Mouse (Mus musculus) hindbrain, embryonic 13.5 days (tissue): ENCODE measurements around the gene Men1. TPM values are rescaled to one million over a fixed set of nuclear protein-coding genes. Genes with fewer than 3 reads are reported as not detected.

Experiments
- ATAC-seq: fragments of 200-750 bp; cut with Nextera tagmentation; 2 replicates; pipeline ENCODE4 v1.8.0; 2017; ENCODE audit warnings: moderate TSS enrichment; ENCODE audit not compliant: low FRiP score
- H3K27ac ChIP-seq: fragments of 300-500 bp; sonication (generic); 2 replicates; pipeline ENCODE4 v1.5.1; 2015; ENCODE audit warnings: inconsistent platforms, mild to moderate bottlenecking, moderate library complexity
- H3K27me3 ChIP-seq: fragments of 300-500 bp; sonication (generic); 2 replicates; pipeline ENCODE4 v1.6.1; 2015; ENCODE audit warnings: mild to moderate bottlenecking, inconsistent platforms
- H3K36me3 ChIP-seq: fragments of 300-500 bp; sonication (generic); 2 replicates; pipeline ENCODE4 v1.6.1; 2015; ENCODE audit warnings: mild to moderate bottlenecking, inconsistent platforms
- H3K4me1 ChIP-seq: fragments of 300-500 bp; sonication (generic); replicated peaks from 2 replicates; pipeline ENCODE4 v1.6.1; 2015; ENCODE audit warnings: inconsistent platforms
- H3K4me2 ChIP-seq: fragments of 300-500 bp; sonication (generic); 2 replicates; pipeline ENCODE4 v1.6.1; 2015; ENCODE audit warnings: inconsistent platforms, mild to moderate bottlenecking, moderate library complexity
- H3K4me3 ChIP-seq: fragments of 300-500 bp; sonication (generic); 2 replicates; pipeline ENCODE4 v1.5.1; 2015; ENCODE audit warnings: mild to moderate bottlenecking, inconsistent platforms
- H3K9ac ChIP-seq: fragments of 300-500 bp; sonication (generic); 2 replicates; pipeline ENCODE4 v1.6.1; 2015; ENCODE audit warnings: mild to moderate bottlenecking, inconsistent platforms
- H3K9me3 ChIP-seq: fragments of 300-500 bp; sonication (generic); 2 replicates; pipeline ENCODE4 v1.6.1; 2016; ENCODE audit warnings: inconsistent platforms
- WGBS: fragments of 180-500 bp; shearing (Covaris S2); methylation state at CpG from one replicate; pipeline ENCODE4 v1.1.7; 2015; 5-methylcytosine and 5-hydroxymethylcytosine counted together
- polyA plus RNA-seq: library from polyadenylated mRNA; unstranded; fragments of >200 nt; fragmentation: Nextera tagmentation; extraction: Ambion mirVana; gene quantifications from 2 replicates; pipeline ENCODE4 v1.2.1, GENCODE M21; 2015

The Men1 gene
- polyA plus RNA-seq, 1 experiment from 2014 or later, result 73.8 TPM

GRCm38 (mm10) chr19:6377327-6378040, 42.7 kb downstream of the Men1 start:
- H3K27me3 ChIP-seq, result no peaks in the 10 kb centered on the region
- no peak for ATAC-seq
- peaks cover 73% of the 10 kb centered on the region for H3K36me3 ChIP-seq
- H3K9me3 ChIP-seq, result no peaks in the 10 kb centered on the region
- H3K4me3 ChIP-seq, result no peak overlapping the region
- no peak overlapping the region for H3K9ac ChIP-seq
- WGBS, result 42% methylated on average over 11 of the region's 11 CpGs
- H3K4me1 ChIP-seq, result peaks cover 12% of the 10 kb centered on the region
- peak overlapping the region; percentile 76 for H3K27ac ChIP-seq
- H3K4me2 ChIP-seq, result no peak overlapping the region

DNA sequence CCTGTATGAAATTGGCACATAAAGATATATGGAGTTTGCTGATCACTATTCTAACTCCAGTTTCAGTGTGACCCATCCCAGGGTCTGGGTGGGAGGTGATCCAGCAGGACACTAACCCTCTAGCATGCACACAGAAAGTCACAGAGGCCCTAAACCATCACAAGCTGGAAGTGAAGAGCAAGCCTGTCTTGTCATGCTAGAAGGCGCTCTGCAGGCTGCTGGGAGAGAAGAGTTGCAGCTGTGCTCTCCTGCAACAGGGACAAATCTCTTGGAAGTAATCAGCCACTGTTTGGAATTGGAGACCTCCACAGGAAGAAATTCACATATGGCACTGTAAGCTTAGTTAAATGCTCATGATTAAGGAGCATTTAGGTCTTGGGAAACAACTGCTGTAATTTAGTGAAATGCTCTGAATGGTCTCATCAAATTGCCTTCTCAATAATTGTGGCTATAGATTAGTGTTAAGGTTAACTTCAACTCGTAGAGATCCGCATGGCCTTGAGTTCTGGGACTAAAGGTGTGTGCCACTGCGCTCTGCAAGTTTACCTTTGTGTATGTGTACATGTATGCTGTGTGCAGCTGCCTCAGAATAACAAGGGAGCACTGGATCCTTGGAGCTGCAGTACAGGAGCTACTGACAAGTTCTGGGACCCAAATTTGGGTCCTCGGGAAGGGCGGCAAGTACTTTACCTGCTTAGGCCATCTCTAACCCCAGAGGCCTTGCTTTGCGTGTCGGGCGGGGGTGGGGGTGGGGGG, 45.8 kb downstream of the Men1 start:
- ATAC-seq, result no peak
- Histone ChIP-seq H3K4me2 (no peak overlapping the region), H3K27ac (no peak overlapping the region), H3K9ac (no peak overlapping the region), H3K9me3 (no peaks in the 10 kb centered on the region), H3K4me3 (no peak overlapping the region), H3K36me3 (peaks cover 43% of the 10 kb centered on the region), H3K4me1 (peaks cover 23% of the 10 kb centered on the region), H3K27me3 (no peaks in the 10 kb centered on the region)
- 93% methylated on average over 9 of the region's 9 CpGs for WGBS

DNA sequence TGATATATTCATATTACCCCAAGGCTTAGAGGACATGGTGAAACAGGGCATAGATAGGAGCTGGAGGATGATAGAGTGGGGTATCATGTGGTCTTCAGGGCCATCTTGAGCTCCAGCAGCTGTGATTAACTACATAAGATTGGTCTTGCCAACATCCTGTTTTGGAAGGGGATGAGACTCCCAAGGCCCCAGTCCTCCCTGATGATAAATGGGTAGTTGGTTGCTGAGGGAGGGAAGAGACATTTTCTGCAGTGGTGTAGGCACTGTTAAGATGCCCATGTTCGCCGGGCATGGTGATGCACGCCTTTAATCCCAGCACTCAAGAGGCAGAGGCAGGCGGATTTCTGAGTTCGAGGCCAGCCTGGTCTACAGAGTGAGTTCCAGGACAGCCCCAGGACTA, 46.5 kb downstream of the Men1 start:
- no peaks in the 10 kb centered on the region for H3K27me3 ChIP-seq
- no peaks in the 10 kb centered on the region for H3K9me3 ChIP-seq
- H3K9ac ChIP-seq, result no peak overlapping the region
- peaks cover 37% of the 10 kb centered on the region for H3K36me3 ChIP-seq
- no peak overlapping the region for H3K4me2 ChIP-seq
- no peak overlapping the region for H3K27ac ChIP-seq
- peaks cover 23% of the 10 kb centered on the region for H3K4me1 ChIP-seq
- WGBS, result 97% methylated on average over 5 of the region's 5 CpGs
- ATAC-seq, result no peak
- no peak overlapping the region for H3K4me3 ChIP-seq

DNA sequence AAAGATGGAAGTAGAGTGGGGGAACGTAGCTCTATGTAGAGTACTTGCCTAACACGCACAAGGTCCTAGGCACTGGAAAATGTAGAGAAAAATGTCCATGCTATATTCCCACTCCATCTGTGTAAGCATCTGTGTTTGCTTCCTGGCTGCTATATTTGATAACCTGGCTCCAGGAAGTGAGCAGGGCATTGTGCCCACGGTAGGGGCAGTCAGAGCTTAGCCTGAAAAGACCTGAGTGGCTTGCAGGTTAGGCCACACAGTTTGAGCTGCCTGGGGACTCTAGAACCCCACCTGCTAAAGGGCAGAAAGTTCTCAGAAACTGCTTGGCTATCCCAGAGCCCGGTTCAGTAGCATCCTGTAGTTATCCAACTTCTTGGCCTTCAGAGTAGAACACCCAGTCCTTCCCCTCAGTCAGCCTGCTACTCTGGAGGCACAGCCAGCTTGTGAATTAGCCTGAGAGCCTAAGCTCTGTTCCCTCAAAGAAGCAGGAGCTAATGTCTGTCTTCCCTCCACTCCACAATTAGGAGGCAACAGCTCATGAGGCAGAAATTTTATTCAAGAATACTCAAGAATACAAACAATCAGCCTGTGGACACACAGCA, 47.6 kb downstream of the Men1 start:
- H3K36me3 ChIP-seq, result peaks cover 25% of the 10 kb centered on the region
- no peaks in the 10 kb centered on the region for H3K27me3 ChIP-seq
- no peak overlapping the region for H3K9ac ChIP-seq
- no peak overlapping the region for H3K4me3 ChIP-seq
- H3K4me1 ChIP-seq, result peaks cover 14% of the 10 kb centered on the region
- ATAC-seq, result no peak
- H3K4me2 ChIP-seq, result no peak overlapping the region
- WGBS, result 84% methylated on average over 4 of the region's 4 CpGs
- no peak overlapping the region for H3K27ac ChIP-seq
- no peaks in the 10 kb centered on the region for H3K9me3 ChIP-seq

- no peak overlapping the region for H3K4me3 ChIP-seq
- H3K4me1 ChIP-seq, result peaks cover 10% of the 10 kb centered on the region
- peaks cover 14% of the 10 kb centered on the region for H3K36me3 ChIP-seq
- WGBS, result 52% methylated on average over 5 of the region's 5 CpGs
- H3K9me3 ChIP-seq, result no peaks in the 10 kb centered on the region
- peak overlapping the region; percentile 44; the same call in 1 of the 2 replicates for H3K27ac ChIP-seq
- H3K27me3 ChIP-seq, result no peaks in the 10 kb centered on the region
- no peak overlapping the region for H3K4me2 ChIP-seq
- no peak for ATAC-seq
- H3K9ac ChIP-seq, result peak overlapping the region; percentile 51; the same call in 1 of the 2 replicates
Measured at GRCm38 (mm10) chr19:6383470-6383869, 48.7 kb downstream of the Men1 start.

DNA sequence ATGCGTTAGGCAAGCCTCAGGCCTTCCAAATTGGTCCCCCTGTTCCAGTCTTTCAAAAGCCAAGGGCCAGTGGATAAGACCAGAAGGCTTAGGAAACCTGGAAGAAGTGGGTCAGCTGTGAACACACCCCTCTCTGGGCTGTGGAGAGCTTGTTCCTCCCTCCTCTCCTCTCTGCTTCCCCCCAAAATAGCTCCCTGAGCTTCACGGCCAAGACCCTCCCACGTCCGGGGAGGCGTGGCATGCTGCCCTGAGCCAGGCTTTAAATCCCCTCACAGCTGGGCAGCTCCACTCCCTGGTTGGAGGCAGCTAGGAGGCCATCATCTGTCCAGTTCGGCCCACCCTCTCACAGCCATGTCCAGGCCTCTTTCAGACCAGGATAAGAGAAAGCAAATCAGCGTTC, 49.3 kb downstream of the Men1 start, which contains the start of gene Pygm:
Gene Pygm, plus strand, starts transcription at position 272 of the 400 bp plus-strand sequence.
- Histone ChIP-seq H3K36me3 (peaks cover 8% of the 10 kb centered on the region), H3K4me2 (no peak within 1 kb of the TSS), H3K9ac (peak within 1 kb of the TSS; percentile 51; the same call in 1 of the 2 replicates), H3K4me3 (no peak within 1 kb of the TSS), H3K27ac (peak within 1 kb of the TSS; percentile 44; the same call in 1 of the 2 replicates), H3K27me3 (peaks cover 5% of the 10 kb centered on the region; the same call in 1 of the 2 replicates), H3K4me1 (peaks cover 10% of the 10 kb centered on the region), H3K9me3 (no peaks in the 10 kb centered on the region)
- 25% methylated on average over 7 of the region's 7 CpGs for WGBS
- no peak for ATAC-seq

GRCm38 (mm10) chr19:6384954-6385353, 50.2 kb downstream of the Men1 start:
- no peak overlapping the region for H3K27ac ChIP-seq
- H3K4me2 ChIP-seq, result no peak overlapping the region
- no peak for ATAC-seq
- WGBS, result 80% methylated on average over 11 of the region's 11 CpGs
- peaks cover 4% of the 10 kb centered on the region; the same call in 1 of the 2 replicates for H3K36me3 ChIP-seq
- H3K4me1 ChIP-seq, result peaks cover 18% of the 10 kb centered on the region
- H3K9ac ChIP-seq, result peak overlapping the region; percentile 24; the same call in 1 of the 2 replicates
- peaks cover 10% of the 10 kb centered on the region; the same call in 1 of the 2 replicates for H3K27me3 ChIP-seq
- H3K9me3 ChIP-seq, result no peaks in the 10 kb centered on the region
- no peak overlapping the region for H3K4me3 ChIP-seq

GRCm38 (mm10) chr19:6385419-6385818, 50.6 kb downstream of the Men1 start:
- Histone ChIP-seq H3K9ac (peak overlapping the region; percentile 24; the same call in 1 of the 2 replicates), H3K4me2 (no peak overlapping the region), H3K9me3 (no peaks in the 10 kb centered on the region), H3K4me3 (no peak overlapping the region), H3K27ac (no peak overlapping the region), H3K4me1 (peaks cover 20% of the 10 kb centered on the region), H3K27me3 (peaks cover 10% of the 10 kb centered on the region; the same call in 1 of the 2 replicates), H3K36me3 (peaks cover 4% of the 10 kb centered on the region; the same call in 1 of the 2 replicates)
- no peak for ATAC-seq
- WGBS, result 85% methylated on average over 5 of the region's 5 CpGs

GRCm38 (mm10) chr19:6385821-6386220, 51.0 kb downstream of the Men1 start:
- ATAC-seq, result no peak
- Histone ChIP-seq H3K4me2 (no peak overlapping the region), H3K36me3 (peaks cover 1% of the 10 kb centered on the region; the same call in 1 of the 2 replicates), H3K9me3 (no peaks in the 10 kb centered on the region), H3K27ac (no peak overlapping the region), H3K4me3 (no peak overlapping the region), H3K9ac (0 out of 2 replicates have a peak overlapping the region, but pooled peaks have one; percentile 24), H3K27me3 (peaks cover 10% of the 10 kb centered on the region; the same call in 1 of the 2 replicates), H3K4me1 (peaks cover 20% of the 10 kb centered on the region)
- WGBS, result 83% methylated on average over 6 of the region's 7 CpGs

DNA sequence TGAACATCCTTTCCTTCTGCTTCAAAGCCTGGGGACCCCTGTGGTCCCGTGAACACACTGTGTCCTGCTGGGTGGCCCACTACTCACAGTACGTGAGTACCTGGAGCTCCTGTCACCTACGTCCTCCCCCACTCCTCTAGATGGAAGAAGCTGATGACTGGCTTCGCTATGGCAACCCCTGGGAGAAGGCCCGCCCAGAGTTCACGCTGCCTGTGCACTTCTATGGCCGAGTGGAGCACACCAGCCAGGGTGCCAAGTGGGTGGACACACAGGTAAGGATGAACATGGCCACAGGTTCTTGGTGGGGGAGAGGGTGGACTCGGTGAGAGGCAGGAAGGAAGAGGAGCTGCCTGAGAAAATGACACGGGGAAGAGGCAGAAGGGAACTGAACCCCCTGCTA, 51.5 kb downstream of the Men1 start:
- no peak for ATAC-seq

DNA sequence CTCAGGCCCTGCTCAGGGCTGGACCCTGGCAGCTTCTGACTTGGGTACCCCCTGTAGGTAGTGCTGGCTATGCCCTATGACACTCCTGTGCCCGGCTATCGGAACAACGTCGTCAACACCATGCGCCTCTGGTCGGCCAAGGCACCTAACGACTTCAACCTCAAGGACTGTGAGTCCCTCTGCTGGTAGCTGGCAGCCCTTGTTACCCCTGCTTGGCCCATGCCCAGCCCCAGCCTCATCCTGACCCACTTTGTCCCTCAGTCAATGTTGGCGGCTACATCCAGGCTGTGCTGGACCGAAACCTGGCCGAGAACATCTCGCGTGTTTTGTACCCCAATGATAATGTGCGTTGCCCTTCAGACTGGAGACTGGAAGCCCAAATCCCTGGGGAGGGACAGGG, 53.2 kb downstream of the Men1 start:
- H3K4me3 ChIP-seq, result no peak overlapping the region
- H3K4me2 ChIP-seq, result no peak overlapping the region
- 82% methylated on average over 13 of the region's 13 CpGs for WGBS
- no peaks in the 10 kb centered on the region for H3K36me3 ChIP-seq
- no peaks in the 10 kb centered on the region for H3K9me3 ChIP-seq
- no peak for ATAC-seq
- H3K27me3 ChIP-seq, result peaks cover 10% of the 10 kb centered on the region; the same call in 1 of the 2 replicates
- no peak overlapping the region for H3K9ac ChIP-seq
- no peak overlapping the region for H3K27ac ChIP-seq
- H3K4me1 ChIP-seq, result peaks cover 20% of the 10 kb centered on the region

More for the DNA sequence above, 51.5 kb downstream of the Men1 start:
- H3K9me3 ChIP-seq, result no peaks in the 10 kb centered on the region
- no peaks in the 10 kb centered on the region for H3K36me3 ChIP-seq
- H3K4me1 ChIP-seq, result peaks cover 20% of the 10 kb centered on the region
- WGBS, result 63% methylated on average over 9 of the region's 9 CpGs
- no peak overlapping the region for H3K4me3 ChIP-seq
- H3K9ac ChIP-seq, result no peak overlapping the region
- H3K27me3 ChIP-seq, result peaks cover 10% of the 10 kb centered on the region; the same call in 1 of the 2 replicates
- no peak overlapping the region for H3K4me2 ChIP-seq
- H3K27ac ChIP-seq, result no peak overlapping the region

DNA sequence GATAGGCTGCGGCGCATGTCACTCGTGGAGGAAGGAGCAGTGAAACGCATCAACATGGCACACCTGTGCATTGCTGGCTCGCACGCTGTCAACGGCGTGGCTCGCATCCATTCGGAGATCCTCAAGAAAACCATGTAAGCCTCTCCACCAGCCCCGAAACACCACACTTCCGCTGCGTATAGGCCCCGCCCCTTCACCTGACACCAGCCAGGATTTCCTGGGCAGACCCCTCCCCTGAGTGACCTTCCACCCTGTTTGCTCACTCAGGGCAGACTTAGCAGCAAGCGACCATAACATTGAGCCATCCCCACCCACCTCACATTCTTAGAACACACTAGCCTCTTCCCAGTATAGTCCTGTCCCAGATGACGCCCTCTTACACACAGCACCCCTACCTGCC, 55.0 kb downstream of the Men1 start:
- H3K9me3 ChIP-seq, result no peaks in the 10 kb centered on the region
- H3K4me2 ChIP-seq, result peak overlapping the region; percentile 55
- no peak for ATAC-seq
- H3K9ac ChIP-seq, result peak overlapping the region; percentile 64
- H3K4me1 ChIP-seq, result peaks cover 10% of the 10 kb centered on the region
- H3K27me3 ChIP-seq, result peaks cover 10% of the 10 kb centered on the region; the same call in 1 of the 2 replicates
- WGBS, result 6% methylated on average over 16 of the region's 16 CpGs
- H3K36me3 ChIP-seq, result no peaks in the 10 kb centered on the region
- H3K4me3 ChIP-seq, result peak overlapping the region; percentile 36
- peak overlapping the region; percentile 4; the same call in 1 of the 2 replicates for H3K27ac ChIP-seq
